Mouse (Mus musculus) cerebellum, postnatal 4 days (tissue): Measurements from ENCODE around the gene Plxnc1.
A peak's percentile ranks its signal among the peaks of the same experiment; 100 is the strongest.

Experiments
- DNase-seq, 2 experiments: peaks; one replicate each; pipeline ENCODE4 v3.0.0; 2022; ENCODE audit warnings: low spot score in 2 of 2, mixed read lengths in 1 of 2

The Plxnc1 gene

DNA sequence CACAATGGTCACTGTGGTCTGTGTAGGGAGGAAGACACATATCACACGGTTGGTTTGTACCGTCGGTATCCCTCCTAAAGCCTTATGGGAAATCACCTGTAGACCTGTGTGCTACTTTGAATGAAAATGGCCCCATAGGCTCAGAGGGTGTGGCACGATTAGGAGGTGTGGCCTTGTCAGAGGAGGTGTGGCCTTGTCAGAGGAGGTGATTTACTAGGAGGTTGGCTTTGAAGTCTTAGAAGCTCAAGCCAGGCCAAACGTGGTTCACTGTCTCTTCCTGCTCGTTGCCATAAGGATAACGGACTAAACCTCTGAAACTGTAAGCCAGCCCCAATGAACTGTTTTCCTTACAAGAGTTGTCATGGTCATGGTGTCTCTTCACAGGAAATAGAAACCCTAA lies 73.5 kb downstream of the Plxnc1 start:
- no peak for DNase-seq

GRCm38 (mm10) chr10:94866995-94867856 lies 77.4 kb downstream of the Plxnc1 start:
- DNase-seq = no peak

DNA sequence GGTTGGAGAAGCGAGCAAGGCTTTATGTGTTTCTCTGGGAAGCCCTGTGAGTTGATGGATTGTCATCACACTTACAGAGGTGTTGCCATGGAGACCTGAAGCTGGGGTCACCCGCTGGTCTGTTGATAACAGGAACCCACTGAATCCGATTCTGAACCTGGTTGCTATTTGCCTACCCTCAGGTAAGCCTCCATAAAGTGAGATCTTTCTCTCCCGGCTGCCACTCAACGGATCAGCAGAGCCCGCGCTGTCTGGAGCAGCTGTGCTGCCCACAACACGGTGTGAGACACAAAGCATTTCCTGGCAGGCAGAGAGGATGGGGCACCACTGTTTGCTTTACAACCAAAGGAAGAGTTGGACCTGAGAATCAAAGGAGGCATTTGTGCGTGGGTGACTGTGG lies 79.4 kb downstream of the Plxnc1 start:
- no peak for DNase-seq

GRCm38 (mm10) chr10:94864199-94864928 lies 80.3 kb downstream of the Plxnc1 start:
- DNase-seq = no peak

- DNase-seq = no peak
These were observed 81.4 kb downstream of the Plxnc1 start for GRCm38 (mm10) chr10:94863251-94863650.

DNA sequence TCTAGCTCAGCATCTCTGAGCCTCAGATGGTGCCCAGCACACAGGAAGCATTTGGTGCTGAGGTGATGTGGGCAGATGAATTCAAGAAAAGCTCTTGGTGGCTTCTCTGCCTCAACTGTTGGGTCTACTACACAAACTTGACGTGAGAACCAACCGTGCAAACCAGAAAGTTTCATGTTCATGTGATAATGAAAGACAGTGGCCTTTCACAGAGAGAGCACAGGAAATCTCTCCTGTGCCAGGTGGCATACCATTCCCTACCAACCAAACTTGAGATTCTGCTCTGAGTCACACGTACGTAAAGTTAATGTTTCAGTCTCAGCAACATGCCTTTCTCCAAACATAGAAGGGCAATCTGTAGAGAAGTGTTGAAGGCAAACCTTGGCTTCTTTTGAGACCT lies 83.8 kb downstream of the Plxnc1 start:
- no peak for DNase-seq

DNA sequence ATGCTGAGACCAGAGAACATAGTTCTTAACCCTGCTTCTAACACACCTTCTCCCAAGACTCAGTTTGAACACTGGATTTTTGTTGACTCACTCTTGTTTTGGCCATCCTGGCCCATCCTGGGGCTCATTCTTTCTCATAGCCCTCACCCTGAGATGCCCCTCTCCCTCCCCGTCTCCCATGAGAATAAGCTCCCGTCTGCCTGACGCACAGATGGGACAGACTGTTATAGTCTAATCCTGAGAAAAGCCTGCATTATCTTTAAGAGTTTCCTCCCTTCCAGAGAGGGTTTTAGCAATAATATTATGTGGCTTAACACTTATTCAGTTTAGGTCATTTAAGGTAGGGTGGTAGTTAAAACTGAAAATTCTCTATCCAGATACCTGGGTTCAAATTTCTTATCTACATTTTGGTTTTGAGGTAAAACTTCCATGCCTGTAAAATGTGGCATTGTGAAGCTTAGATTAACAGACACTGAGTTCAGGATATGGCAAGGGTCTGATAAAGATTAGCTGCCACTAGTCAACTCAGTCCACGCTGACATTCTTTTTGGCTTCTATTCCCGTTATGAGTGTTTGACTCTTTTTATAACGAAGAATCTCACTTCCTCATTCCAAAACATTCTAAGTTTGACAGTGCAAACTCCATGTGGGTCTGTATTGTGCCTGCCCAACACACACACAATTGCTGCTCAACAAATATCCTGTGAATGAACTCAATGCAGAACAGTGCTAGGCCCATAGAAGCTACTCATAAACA lies 86.2 kb downstream of the Plxnc1 start:
- DNase-seq = no peak

DNA sequence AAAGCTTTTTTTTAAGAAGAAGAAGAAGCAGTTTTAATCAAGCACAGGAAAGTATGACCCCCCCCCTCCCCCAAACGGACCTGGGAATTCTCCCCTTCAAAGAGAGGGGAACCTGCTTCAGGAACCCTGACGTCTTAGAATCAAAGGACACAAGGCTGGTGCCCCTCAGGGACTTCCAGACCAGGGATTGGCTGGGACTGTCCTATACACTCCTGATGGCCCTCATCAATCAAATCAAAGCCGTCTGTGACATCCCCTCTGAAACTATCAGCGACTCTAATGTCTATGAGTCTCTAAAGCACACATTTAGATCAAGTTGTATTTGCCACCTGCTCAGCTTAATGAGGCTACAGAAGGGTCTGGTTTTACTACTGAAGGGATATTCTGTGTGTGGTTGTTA lies 94.1 kb downstream of the Plxnc1 start:
- no peak for DNase-seq

GRCm38 (mm10) chr10:94849930-94850329 lies 94.7 kb downstream of the Plxnc1 start:
- DNase-seq = no peak

DNA sequence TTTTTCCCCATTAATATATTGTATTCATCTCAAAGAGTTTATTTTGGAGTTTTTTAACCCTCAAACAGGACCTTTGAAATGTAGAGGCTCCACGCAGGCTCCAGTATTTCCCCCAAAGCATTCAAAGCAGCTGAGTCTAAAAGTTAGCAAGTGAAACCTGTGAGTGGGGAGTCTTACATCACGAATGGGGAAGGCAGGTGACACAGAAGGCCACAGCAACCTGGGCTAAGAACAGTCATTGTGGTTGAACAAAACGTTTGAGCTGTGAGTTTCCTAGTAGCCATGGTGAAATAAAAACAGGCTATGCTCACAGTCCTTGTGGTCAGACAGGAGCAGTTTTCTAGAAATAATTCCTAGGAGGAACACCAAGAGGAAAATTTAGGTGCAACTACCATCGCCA lies 95.3 kb downstream of the Plxnc1 start:
- DNase-seq = no peak

- DNase-seq = no peak
These were observed 96.3 kb downstream of the Plxnc1 start for GRCm38 (mm10) chr10:94848344-94848743.

- DNase-seq = no peak
These were observed 98.0 kb downstream of the Plxnc1 start for GRCm38 (mm10) chr10:94846501-94847105.

GRCm38 (mm10) chr10:94844692-94845091 lies 99.9 kb downstream of the Plxnc1 start:
- DNase-seq = no peak

GRCm38 (mm10) chr10:94835874-94836273 lies 108.8 kb downstream of the Plxnc1 start:
- no peak for DNase-seq

GRCm38 (mm10) chr10:94829407-94829806 lies 115.2 kb downstream of the Plxnc1 start:
- DNase-seq = peak; percentile 62 to 93

GRCm38 (mm10) chr10:94828734-94829230 lies 115.9 kb downstream of the Plxnc1 start:
- DNase-seq = no peak

DNA sequence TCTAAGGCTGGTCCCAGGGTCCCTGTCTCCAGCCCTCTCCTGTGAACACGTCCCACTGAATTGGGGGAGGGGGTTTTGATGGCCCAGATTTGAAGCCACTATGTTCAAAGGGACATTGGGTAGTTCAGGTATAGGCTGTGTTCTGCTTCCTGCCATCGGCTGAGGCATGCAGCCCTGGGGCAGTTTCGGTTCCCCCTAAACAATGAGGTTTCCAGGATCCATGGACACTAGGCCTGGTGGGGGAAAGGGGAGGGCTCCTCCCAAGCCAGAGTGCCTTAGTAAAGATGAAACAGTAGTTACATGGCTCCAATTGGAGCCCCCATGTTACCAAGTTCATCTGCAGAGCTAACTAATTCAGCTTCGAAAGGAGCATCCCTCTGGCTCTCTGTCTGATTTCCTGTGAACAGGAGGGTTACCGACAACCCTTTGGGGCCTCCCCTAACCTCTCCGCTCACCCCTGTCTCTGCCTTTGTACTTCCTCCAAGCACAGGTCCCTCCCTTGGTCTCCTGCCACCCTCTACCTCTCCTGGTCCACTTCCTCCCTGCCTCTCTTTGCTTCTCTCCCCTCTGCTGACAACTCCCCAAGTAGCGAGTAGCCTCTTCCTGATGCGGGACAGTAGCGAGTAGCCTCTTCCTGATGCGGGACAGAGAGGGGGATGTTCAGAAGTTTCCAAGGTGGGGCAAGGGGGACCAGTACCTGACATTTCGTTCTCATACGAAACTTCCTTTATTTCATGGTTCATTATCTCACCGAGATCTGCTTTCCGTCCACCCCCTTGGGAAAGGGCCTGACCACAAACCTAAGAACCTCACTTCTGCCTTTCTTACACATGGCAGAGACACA lies 116.5 kb downstream of the Plxnc1 start:
- no peak for DNase-seq

GRCm38 (mm10) chr10:94827325-94827724 lies 117.3 kb downstream of the Plxnc1 start:
- DNase-seq = no peak

GRCm38 (mm10) chr10:94826436-94826835 lies 118.2 kb downstream of the Plxnc1 start:
- no peak for DNase-seq

DNA sequence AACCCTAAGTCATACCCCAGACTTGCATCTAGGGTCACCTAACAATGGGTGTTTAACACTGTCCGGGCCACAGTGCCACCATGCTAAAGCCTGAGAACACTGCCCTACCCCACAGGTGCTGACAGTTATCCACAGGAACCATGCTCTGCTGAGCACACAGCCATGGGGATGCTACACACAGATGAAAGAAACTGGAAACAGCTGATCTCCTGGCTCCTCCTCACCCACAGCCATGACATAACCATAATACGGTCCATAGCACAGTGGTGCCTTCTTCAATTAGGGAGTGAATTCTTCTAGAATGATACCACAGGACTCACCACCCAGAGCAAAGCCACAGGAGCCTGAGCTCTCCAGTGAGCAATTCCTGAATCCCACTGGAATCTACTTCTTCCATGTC lies 118.7 kb downstream of the Plxnc1 start:
- no peak for DNase-seq
